Mouse (Mus musculus) testis, postnatal 14 days (tissue): Measurements from ENCODE around the gene Lmo1.
"Not testable (repeated sequence)": the region's sequence is repeated elsewhere in the genome, so short reads cannot be mapped to it uniquely, and the experiment has no call there.

Experiments
- DNase-seq: peaks from one replicate; pipeline ENCODE4 v3.0.0; 2021; ENCODE audit warnings: low spot score

The Lmo1 gene

GRCm38 (mm10) chr7:109174337-109174948 is 564 bp downstream of the Lmo1 start:
- DNase-seq: peak; percentile 35

DNA sequence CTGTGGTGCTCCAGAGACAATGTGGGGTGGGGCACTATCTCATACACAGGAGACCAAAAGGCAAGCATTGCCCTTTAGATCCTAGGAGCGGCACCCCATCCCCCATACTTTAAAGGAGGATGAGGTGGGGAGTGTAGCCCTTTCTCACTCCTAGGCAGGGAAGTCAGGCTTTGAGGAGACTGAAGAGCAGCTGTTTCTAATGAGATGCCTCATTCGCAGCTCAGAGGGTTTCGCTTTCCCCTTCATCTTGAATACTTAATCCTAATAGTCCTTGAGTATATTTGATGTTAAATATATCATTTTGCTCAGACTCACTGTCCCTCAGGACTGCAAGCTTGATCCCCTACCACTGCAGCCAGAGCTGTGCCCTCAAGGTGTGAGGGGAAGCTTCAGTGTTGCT is 3.1 kb downstream of the Lmo1 start:
- no peak for DNase-seq

- DNase-seq: peak; percentile 83
These were observed 4.6 kb downstream of the Lmo1 start for GRCm38 (mm10) chr7:109170441-109170820.

DNA sequence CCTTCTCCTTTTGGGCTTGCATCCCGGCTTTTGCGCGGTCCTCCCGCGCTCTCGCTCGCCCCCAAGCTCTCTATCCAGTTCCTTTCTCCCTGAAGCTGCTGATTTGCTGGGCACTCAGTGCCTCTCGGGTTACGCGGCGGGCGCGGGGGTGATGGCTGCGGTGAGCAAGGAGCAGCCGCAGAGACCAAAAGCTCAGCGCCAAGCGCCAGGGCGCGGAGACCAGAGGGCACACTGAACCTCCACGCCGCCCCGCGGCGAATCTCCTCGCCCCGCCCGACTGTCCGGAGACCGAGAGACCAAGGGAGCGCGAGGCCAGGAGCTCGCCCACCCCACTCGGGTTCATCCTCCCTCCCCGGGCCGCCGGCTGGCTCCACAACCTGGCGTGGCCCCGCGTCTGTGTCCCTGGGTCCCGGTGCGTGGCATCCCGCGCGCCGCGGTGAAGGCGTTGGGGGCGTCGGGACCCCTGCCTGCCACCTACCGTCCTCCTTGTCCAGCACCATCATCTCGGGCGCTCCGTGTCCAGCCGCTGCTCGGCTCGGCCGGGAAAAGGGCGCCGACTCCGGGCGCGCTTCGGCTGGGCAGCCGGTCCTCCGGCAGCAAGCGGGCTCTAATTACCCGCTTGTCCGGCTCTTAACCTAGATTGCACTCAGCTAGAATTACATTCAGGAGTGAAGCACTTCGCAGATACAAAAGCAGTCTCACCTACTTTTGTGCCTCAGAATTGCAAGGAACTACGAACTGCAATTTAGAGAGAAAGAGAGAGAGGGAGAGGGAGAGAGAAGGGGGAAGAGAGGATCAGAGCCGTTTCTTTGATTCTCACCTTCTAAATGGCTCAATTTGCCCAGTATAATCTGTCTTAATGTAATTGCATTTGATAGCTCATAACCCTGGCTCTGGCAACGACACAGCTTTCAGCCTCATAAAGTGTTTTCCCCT is 5.2 kb downstream of the Lmo1 start:
- DNase-seq: no peak

DNA sequence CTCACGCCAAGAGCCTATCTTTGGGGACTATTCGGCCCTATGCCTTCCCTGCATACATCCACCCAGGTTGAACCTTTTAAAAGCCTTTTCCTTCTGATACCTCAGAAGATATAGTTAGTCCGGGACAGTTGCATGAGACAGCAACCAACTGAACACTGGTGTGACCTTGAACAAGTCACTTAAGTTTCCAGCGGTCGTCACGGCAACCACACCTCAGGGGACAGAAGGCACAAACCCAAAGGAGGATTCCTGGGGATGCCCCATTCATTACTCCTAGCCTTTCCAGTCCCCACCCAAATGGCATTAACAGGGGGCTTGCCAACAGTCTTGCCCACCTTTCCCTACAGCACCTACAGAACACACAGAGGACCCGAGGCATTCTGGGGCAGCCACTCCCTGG is 6.3 kb downstream of the Lmo1 start:
- DNase-seq: no peak

GRCm38 (mm10) chr7:109165931-109166585 is 8.9 kb downstream of the Lmo1 start:
- DNase-seq: no peak

DNA sequence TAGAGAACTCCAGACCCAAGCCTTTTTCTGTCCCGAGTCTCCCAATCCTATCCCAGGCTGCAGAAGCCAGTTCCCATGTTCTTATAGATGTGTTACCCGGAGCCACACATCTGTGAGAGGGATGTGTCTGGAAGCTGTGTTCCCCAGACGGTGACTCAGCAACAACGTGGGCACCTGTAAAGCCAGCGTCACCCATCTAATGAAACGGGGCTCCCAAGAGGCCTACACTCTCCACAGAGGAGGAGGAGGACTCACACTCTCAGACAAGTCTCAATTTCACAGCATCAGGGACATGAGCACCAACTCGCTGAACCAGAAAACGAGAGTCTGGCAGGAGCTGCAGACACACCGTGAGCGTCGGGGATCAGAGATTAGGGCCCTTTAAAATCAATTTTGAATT is 20.7 kb downstream of the Lmo1 start:
- DNase-seq: no peak

- no peak for DNase-seq
These were observed 21.5 kb downstream of the Lmo1 start for GRCm38 (mm10) chr7:109153538-109153937.

- DNase-seq: no peak
These were observed 23.9 kb downstream of the Lmo1 start for GRCm38 (mm10) chr7:109151088-109151487.

- DNase-seq: no peak
These were observed 29.8 kb downstream of the Lmo1 start for GRCm38 (mm10) chr7:109145211-109145610.

DNA sequence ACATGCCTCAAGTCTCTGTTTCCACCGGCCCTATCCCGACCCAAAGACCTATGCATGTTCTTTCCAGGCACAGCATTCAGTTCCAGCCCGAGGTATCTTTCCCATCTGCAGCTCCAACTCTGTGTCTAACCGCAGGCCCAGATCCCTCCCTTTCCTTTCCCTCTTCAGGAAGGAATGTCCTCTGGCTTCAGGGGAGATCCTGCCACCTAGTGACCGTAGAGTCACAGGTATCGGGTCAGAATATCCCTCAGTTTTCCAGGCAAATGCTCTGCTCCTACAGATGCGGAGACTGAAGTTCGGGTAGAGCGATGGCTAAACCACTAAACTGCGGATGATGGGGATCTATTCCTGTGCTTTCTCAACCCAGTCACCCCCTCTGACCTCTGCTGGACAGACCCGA is 30.3 kb downstream of the Lmo1 start:
- no peak for DNase-seq

DNA sequence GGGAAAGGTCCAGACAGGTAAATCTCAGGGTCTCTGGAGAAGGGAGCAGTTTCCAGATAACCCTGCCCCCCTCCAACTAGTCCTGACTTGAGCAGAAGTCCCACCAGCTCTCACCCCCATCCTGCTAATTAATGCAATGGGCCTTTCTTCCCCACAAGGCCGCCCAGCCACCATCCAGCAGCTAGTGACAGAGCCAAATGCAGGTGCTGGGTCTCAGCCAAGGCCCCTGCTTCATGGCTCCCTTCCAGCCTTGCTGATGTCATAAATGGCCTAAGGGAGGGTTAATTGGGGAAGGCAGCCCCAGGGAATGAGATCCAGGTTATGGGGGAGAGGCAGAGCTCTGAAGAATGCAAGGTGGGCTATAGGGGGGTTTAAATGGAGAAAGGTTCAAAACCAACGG is 32.4 kb downstream of the Lmo1 start:
- no peak for DNase-seq

- no peak for DNase-seq
These were observed 33.3 kb downstream of the Lmo1 start for GRCm38 (mm10) chr7:109141753-109142152.

DNA sequence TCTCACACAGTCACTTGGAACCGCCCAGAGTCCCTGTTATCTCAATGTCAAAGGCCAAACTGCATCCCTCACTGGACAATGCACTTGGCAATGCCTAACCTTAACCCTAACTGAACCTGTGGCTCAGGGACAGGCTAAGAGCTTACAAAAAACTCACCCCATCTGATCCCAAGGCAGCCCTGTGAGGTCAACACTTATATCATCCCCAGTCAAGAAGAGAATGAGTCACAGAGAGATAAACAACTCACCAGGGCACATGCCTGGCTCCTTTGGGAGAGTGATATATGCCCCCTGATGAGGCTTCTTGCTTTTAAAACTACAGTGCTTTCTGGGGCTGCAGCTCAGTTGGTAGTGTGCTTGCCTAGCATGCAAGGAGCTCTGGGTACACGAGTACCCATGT is 34.0 kb downstream of the Lmo1 start:
- DNase-seq: no peak

DNA sequence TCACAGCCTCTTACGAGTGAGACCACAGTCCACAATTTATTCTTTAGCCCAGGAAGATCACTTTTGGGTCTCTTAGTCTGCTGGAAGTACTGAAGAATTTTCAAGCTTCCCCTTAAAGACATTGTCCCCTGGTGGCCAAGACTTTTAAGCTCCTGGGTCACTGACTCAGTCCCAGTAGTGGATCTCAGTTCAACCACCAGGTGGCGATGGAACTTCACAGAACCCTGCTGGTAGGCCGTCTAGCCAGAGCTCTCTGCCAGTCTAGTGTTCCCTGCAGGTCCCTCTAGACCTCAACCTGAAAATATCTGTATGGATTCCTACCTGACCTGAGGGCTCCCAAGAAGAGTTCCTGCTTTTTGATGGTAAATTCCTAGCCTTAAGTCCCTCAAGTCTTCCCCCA is 35.6 kb downstream of the Lmo1 start:
- DNase-seq: peak; percentile 64

- no peak for DNase-seq
These were observed 37.6 kb downstream of the Lmo1 start for GRCm38 (mm10) chr7:109137441-109137840.

DNA sequence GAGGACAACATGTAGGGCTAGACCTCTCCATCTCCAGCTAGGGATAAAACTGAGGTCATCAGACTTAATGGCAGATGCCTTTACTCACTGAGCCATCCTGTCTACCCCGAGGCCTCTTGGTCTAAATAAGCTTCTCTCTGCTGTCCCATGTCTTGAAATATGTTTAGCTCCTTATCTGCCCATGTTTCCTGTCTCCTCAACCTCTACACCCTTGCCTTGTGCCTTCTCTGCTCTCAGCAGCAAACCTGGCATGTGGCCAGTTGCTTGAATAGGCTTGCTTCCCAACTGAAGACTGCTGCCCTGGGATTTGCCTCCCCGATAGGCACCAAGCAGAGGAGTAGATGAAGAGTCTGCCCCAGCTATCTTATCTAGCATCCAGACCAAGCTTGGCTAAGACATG is 43.4 kb downstream of the Lmo1 start:
- no peak for DNase-seq

DNA sequence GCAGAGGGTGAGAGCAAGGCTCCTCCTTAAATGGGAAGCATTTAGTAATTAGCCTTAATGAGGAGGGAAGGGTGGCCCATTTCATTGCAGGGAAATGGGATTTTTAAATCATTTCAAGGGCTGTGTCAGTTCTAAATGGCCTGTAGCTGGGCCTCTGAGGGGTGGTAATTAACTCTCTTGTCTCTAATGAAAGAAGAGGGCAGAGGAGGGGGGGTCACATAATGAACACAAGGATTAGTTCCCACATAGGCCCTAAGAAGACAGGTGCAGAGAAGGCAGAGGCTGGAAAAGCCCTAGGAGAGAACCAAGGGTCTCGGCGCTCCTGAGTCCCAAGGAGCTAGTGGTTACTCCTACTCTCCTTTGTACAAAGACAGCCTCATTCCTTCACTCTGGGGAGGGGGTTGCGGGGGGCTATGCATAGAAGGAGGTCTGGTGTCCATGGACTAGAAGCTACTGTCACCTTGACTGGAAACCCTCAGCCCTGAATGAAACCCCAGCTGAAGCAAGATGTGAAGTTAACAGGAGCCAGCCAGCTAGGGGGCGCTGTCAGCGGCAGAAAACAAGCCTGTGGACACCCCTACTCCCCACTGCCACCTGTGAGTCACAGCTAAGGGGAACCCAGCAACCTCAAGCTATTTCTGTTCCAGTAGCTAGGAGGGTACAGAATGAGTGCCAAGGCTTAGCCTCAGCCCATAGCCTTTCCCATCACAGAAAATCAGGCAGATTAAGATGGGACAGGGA is 44.9 kb downstream of the Lmo1 start:
- no peak for DNase-seq

DNA sequence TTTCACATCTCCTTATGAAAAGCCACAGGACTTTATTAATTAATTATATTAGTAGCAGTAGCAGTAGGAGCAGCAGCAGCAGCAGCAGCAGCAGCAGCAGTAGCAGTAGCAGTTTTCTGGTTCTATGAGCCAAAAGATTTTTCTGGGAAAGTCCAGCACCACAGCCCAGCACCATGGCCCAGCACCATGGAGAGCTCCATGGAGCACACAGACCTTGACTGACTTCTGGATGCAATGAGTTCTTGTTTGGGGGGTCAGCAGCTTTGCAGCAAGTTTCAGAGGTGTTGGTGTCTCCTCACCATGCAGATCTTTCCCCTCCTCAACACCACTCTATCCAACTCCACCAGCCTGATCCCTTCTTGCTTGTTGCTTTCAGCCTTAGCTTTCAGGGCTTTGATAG is 45.6 kb downstream of the Lmo1 start:
- DNase-seq: no peak

DNA sequence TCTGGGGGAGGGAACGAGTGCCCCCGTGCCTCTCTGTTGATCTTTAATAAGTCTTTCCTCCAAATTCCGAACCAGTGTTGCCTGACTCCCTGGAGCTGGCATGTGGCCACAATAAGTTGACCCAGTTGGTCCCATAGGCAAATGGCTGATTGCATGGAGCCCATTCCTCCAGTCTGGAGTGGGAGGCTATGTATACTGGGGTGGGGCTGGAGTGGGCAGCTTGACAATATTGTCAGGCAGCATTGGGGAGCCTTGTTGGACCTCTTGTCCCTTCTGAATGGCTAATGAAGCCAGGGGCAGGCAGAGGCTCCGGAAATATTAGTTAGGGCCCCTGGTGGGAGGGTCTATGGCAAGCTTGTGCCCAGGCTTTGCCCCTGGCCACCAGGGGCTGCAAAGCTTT is 59.1 kb downstream of the Lmo1 start:
- no peak for DNase-seq

DNA sequence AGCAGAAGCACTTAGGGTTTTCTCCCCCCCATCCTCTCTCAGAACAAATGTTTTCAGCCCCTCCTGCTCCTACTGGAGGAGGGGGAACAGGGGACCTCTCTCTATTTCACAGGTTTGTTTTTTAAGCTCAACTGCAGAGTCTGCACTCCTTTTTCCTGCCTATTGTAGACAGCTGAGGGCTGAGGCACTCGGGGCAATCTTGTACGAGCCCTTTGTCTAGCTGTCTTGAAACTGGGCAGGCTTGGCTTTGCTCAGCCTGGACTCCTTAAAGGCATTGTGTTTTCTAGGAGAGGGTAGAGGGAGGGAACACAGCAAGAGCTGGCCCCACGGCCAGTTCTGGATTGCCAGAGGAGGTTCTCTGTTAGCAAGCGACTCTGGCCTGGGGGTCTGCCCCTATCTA is 59.5 kb downstream of the Lmo1 start:
- not testable (repeated sequence) for DNase-seq

GRCm38 (mm10) chr7:109114950-109115349 is 60.1 kb downstream of the Lmo1 start:
- DNase-seq: no peak
